Mouse (Mus musculus): ENCODE data around the gene Gm29110. TPM values are rescaled to one million over a fixed set of nuclear protein-coding genes. Genes with fewer than 3 reads are reported as not detected.
"Not testable (repeated sequence)": the region's sequence is repeated elsewhere in the genome, so short reads cannot be mapped to it uniquely, and the experiment has no call there.

Gene Gm29110
- not detected in 2 replicates for polyA plus RNA-seq (2015; fragmentation: Nextera tagmentation; extraction: Ambion mirVana)

- not testable (repeated sequence) for H3K4me3 ChIP-seq; H3K36me3 ChIP-seq; H3K9ac ChIP-seq; H3K9me3 ChIP-seq; H3K4me2 ChIP-seq; H3K4me1 ChIP-seq; ATAC-seq (ENCODE audit: insufficient number of reproducible peaks, low FRiP score, low TSS enrichment, low read depth); H3K27ac ChIP-seq; H3K27me3 ChIP-seq
- 83% methylated on average over 3 of the region's 6 CpGs for WGBS
These were observed at the start of gene Gm29110 for GRCm38 (mm10) chrY:74470231-74470630. TSS of gene Gm29110 (plus strand) at chrY:74470531.

Other genes with a start within 250 kb of the Gm29110 start
- not detected in 2 replicates for gene Gm21913, start 153.4 kb downstream of the Gm29110 start, polyA plus RNA-seq (2015; fragmentation: Nextera tagmentation; extraction: Ambion mirVana)

Measured in limb, embryonic 15.5 days (tissue).